Mouse (Mus musculus) cerebellum, adult 8-10 months (tissue): Measurements from ENCODE around the gene Bcar3.
A peak's percentile ranks its signal among the peaks of the same experiment; 100 is the strongest.
"Not testable (repeated sequence)": the region's sequence is repeated elsewhere in the genome, so short reads cannot be mapped to it uniquely, and the experiment has no call there.

ENCODE experiments used
- DNase-seq: peaks from one replicate; pipeline ENCODE4 v3.0.0; 2022

Gene Bcar3

DNA sequence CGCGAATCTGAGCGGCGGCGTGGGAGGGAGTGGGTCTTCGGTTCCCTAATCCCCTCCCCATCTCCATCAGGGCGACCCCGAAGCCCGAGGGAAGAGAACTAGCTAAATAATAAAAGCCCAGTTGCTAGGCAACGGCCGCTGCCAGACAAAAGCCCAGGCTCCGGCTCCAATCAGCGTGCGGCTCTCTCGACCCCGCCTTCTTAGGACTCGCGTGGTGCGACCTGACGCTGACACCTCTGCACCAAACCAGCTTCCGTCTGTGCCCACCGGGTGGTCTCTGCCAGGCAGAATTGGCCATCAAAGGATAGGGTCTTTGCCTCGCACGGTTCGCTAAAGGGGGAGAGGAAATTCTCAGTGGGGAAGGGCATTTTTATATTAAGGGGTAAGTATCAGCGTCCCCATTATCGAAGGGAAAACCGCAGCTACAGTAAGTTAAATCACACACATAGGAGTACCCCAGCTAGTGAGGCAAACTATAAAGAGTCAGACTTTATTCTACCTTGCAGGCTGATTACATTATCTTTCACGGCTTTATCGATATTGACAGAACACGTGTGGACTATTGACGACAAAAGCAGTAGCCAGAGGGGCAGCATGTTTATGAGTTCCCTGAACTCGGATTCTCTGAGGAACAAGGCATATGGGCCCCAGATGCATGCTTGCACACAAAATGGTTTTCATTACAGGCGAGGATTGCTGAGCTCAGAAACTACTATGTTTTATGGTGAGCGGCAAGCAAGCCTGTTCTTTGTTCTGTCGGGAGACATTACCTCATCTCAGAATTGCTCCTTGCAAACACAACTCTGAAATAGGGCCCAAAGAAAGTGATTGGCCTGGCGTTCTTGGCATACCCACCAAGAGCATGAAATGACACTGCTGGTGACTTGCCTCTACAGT, at the start of gene Bcar3:
Gene Bcar3 (plus strand): TSS at position 183 of the 897 bp plus-strand sequence.
- DNase-seq, result peak; percentile 89

DNA sequence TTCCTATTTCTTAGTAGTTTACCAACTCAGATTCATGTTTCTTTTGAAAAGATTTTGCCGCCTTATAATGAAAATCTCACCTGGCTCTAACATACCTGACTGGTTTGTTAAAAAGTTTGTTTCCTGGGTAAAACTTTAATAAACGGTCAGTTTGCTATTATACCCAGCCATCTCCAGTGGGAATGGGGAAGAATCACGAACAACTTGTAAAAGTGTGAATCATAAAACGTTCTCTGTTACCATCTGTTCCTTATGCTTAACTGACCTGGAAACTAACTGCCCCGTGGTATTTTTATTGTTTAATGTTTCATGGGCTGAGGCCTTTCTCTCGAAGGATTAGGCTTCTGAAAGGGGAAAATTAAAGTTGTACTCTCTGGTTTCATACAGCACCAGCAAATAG, 49.2 kb upstream of the Bcar3 start:
- DNase-seq, result no peak

DNA sequence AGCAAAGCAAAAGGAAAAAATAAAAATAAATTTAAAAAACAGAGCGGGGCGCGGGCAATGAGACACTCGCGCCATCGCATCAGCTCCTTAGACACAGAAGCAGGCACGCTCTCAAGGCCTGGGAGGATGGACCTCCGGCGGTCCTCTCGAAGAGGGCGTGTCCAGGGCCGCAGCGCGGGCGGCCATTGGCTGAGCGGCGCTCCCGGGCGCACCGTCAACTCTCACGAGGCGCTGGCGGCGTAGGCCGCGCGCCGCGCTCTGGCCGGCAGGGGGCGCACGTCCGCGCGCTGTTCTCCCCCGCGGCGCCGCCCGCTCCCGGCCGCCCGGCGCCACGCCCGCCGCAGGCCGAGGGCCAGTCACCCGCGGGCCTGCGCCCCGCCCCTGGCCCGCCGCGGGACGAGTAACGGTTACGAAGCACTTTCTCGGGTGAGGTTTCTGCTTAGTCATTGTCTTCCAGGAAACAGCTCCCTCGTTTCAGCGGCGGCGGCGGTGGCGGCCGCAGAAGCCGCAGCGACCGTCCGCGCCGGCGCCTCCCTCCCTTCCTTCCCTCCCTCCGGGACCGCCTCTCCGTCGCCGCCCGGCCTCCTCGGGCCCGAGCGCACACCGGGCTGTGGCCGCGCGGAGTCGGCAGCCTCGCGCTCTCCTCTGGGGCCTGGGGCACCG, 48.6 kb upstream of the Bcar3 start, which contains the start of gene Gclm:
Gene Gclm (plus strand): TSS at position 343 of the 663 bp plus-strand sequence.
- DNase-seq, result peak; percentile 91

DNA sequence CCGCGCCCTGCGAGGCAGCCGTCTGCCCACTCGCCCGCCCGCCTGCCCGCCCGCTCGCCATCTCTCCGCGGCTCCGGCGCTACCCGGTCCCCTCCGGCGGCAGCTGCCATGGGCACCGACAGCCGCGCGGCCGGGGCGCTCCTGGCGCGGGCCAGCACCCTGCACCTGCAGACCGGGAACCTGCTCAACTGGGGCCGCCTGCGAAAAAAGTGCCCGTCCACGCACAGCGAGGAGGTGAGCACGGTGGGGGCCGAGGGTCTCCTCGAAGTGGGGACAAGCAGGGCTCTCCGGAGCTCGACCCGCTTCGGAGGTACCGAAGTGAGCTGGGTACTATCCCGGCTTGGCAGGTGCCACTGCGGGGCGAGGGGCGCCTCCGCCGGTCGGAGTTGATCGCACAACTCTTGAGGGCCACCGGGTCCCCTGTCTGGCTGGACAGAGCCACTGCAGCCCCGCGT, 48.0 kb upstream of the Bcar3 start:
- DNase-seq, result peak; percentile 65

DNA sequence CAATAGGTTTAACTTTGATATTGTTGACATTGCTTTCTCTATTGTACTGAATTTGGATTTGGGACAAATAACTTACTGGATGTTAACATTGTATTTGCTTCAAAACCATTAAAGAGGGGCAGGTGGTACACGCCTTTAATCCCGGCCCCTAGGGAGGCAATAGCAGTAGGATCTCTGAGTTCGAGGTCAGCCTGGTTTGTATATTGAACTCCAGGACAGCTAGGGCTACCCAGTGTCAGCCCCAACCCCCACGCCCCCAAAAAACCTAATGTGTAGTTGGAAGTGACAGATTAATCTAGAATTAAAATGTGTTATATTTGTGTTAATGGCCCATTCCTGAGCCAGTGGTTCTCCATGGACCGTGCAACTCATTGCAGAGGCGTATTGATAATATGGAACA, 47.5 kb upstream of the Bcar3 start:
- no peak for DNase-seq

DNA sequence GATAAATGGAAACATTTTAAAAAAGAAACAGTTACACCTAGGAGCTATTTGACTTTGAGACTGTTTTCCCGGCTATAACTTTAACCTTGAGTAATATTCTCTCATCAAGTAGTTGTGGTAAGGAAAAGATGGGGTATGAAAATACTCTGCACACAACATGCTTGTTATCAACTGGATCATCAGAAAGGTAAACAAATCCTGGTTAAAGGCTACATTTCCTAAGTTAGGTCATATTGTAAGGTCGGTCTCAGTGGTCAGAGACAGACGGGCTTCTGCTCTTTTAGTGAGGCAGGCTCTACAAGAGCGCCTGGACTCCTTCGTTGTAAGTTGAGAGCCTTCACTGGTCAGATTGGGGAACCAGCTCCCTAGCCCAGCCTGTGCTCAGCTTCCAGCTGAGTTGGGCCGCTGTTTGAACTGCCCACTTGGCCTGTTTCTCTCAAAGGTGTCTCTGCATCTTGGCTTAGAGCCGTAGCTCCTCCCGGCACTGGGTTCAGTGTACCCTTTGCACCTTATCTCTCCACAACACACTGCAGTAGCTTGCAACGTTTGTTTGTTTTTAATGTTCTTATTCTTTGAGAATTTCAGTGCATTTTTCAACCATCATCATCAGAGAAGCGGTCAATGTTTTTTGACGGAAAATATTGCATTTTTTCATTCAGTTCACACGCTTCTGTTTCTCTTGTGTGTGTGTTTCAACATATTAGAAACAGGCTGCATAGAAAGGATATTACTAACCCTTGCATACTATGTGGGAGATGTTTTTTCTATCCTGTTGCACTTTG, 46.8 kb upstream of the Bcar3 start:
- DNase-seq, result no peak

DNA sequence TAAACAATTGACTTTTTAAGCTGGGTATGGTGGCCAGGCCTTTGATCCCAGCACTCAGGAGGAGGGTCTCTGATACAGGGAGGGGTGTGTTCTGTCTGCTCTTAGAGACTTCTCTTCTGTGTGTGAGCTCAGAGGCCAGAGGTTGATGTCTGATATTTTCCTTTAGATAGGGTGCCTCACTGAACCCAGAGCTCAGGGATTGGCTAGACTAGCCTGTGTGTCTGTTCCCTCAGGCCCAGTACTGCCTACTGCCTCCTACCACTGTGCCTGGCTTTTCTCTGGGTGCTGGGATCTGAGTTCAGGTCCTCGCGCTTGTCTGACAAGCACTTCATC, 46.2 kb upstream of the Bcar3 start:
- no peak for DNase-seq

DNA sequence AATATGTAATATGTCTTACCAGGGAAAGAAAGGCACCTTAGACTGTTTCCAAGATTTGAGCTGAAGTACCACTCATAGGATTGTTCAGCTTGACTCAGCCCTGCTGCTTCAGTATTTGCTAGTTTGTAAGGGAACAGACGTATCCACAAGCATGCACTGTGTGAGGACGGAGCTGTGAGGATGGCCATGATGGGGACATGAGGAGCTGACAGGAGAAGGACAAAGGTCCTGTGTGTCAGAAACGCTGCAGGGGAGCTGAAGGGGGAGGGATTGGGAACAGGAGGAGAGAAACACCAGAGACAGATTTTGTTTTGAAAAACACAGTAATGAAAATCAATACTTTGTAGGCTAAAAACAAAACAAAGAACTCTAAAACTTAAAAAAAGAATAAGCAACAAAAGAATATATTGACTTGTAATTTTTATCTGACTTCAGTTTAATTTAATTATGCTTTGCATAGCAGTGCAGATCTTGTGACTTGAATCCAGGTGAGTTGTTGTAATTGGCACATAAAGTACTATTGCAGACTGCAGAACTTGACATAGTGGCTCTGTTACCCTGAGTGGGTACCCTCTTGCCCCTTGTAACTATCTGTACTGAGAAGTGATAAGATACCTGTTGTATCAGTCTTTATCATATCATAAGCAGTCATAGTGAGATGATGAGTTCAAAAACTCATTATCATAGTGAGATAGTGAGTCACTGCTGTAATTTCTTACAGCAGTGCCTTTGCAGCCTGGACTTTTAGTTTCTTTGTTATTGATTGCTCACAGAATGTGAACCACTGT, 41.3 kb upstream of the Bcar3 start:
- no peak for DNase-seq

DNA sequence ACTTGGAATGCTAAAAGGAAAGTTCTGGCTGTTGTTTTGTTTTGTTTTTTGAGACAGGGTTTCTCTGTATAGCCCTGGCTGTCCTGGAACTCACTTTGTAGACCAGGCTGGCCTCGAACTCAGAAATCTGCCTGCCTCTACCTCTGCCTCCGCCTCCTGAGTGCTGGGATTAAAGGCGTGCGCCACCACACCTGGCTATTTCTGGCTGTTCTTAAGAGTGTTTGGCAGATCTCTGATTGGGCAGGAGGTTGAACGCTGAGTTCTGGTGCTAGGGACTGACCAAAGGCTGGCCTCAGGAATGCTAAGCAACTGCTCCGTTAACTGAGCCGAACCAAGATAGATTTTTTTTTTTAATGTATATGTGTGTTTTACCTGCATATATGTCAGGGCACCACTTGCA, 39.9 kb upstream of the Bcar3 start:
- not testable (repeated sequence) for DNase-seq

DNA sequence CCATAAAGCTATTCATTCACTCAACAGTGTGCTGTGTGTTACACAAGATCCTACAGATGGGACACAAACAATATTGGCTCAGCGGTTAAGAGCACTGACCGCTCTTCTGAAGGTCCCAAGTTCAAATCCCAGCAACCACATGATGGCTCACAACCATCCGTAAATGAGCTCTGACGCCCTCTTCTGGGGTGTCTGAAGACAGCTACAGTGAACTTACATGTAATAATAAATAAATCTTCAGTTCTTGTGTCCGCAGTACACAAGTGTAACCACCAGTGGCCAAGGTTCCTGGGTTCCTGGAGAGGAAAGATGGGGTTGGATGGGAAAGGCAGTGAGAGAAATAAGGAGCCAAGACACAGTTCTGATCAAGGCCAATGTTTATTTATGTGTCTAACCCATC, 23.9 kb upstream of the Bcar3 start:
- DNase-seq, result no peak

DNA sequence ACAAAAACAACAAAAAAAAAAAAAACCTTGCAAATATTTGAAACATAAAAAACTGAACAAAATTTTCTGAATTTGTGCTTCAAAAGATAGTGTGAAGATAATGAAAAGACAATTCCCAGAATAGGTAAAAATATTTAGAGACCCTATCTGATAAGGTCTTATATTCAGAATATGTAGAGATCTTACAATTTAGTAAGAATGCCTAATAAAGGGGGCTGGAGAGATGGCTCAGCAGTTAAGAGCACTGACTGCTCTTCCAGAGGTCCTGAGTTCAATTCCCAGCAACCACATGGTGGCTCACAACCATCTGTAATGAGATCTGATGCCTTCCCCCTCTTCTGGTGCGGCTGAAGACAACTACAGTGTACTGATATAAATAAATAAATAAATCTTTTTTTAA, 21.4 kb upstream of the Bcar3 start:
- not testable (repeated sequence) for DNase-seq

DNA sequence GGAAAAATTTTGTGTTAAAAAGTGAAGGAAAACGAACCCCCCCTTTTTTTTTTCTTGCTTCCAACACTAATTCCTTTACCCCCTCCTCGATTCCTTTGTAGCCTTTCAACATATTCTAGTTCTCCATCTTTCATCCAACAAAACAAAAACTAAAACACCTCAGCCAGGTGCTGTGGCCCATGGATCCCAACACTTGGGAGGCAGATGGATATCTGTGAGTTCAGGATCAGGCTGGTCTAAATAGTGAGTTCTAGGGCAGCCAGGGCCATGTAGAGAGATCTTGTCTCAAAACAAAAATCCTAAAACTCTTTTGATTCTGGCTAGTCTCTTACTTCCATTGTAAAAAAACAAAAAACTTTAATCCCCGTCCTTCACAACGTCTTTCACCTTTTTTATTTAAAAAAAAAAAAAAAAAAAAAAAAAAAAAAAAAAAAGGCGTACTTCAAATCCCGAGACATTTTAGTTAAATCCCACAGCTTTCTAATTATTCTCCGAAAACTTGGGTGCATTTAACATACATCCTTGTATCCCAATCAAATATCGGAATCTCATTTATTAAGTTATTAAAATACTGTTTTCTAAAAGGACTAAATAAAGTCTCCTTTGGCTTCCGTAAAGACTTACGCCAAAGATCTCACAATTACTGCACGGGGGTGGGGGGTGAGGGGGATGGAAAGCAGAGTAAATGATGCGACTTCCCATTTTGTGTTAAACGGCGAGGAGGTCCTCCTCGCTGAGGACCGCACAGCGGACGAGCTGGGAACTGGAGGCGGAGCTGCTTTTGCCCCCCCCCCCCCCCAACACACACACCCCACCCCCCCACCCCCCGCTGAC, 20.3 kb upstream of the Bcar3 start:
- no peak for DNase-seq

DNA sequence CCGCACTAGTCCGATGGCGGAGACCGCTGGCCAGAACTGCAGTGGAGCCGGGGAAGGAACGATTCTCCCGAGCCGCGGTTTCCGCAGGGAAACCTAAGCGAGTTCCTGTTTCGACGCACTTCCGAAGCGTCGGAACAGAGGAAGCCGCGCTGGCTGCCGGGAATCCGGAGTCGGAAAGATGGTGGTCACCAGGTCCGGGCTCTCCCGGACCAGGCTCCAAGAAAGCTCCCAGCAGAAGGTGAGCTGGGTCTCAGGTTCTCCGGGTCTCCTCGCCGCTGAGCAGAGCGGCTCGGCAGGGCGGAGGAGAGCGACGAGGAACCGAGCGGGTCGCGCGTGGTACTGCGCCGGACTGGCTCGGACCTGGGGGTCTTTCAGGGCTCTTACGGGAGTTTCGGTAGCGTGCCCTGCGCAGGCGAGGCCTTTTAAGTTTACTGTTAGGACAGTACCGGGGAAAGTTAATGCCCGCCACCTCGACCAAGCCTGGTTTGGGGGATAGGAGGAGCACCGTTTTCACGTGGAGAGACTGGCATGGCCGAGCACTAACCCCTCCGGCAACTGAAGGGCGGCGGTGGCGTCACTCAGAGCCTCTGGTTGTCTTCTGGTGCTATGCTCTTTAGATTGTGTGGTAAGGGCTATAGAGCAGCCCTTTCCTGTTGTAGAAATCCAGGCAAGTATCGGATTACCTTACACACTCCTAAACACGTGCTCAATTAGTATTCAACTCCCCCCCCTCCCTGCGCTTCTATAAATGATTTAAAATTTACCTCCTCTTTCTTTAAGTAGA, 19.5 kb upstream of the Bcar3 start, which contains the start of gene Dnttip2:
Gene Dnttip2 (plus strand): TSS at position 148 of the 784 bp plus-strand sequence.
- peak; percentile 90 for DNase-seq

DNA sequence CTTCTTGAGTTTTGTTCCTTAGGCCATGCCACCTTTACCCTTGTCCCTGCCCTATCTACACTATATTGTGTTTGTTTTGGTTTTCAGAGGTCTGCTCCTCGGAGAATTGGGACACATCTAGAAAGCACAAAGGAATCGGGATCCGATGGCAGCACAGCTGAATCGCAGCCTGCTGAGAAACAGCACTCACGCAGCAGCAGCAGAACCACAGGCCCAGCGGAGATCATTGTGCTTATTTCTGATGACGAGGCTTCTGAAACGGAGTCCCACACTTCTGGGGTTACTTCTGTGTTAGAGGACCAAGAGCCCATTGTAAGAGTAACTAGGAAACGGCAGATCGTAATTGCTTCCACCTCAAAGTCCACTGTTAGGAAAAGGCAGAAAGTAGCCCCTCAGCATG, 18.8 kb upstream of the Bcar3 start:
- DNase-seq, result no peak

DNA sequence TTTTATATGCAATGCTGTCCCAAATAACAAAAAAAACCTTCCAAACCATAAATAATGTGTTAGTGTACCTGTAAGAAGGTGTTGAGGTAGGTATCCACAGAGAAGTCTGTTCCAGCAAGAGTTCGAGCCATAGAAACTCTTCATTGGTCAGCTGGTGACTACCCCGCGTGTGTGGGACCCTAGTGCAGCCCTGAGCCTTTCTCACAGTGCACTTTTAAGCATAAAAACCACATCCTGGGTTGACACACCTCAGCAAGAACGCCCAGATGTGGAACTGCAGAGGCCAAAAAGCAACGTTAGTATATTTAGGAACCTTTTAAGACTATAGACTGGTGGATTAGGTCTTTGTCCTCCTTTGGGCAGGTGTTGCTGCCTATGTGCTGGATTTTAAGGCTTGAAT, 6.7 kb upstream of the Bcar3 start:
- DNase-seq, result no peak

DNA sequence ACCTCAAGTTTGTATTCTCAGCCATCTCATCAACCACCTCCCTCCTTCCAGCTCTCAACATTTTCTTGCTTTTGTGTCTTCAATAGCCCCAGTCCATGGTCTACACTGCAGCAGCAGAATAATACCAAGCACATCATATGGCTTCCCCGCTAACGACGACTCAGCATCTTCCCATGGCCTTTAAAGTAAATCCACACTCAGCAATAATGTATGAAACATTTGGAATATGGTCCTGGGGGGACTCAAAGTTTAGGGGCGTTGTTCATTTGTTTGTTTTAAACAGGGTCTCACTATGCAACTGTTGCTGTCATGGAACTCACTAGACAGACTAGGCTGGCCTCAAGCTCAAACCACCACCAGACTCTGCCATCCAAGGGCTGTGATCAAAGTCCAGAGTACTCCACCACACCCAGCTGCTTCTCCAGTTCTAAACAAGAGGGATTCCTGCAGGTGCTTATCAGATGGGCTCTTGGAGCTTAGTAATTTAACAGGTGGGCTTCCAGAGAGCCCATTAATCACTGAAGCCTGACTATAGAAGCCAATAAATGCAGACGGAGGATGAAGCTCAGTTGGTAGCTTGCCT, 5.2 kb upstream of the Bcar3 start:
- no peak for DNase-seq

DNA sequence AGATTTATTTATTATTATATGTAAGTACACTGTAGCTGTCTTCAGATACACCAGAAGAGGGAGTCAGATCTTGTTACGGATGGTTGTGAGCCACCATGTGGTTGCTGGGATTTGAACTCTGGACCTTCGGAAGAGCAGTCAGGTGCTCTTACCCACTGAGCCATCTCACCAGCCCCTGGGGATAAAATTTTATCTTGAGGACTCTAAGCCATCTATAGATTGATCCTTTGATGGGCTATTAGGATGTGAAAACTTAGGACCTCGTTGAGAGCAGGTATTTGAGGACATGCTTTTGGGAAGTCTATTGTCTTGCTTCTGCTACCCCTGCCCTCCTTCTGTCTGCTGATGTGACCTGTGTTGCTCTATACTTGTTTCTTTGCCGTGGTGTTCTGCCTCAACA, 4.6 kb upstream of the Bcar3 start:
- not testable (repeated sequence) for DNase-seq

DNA sequence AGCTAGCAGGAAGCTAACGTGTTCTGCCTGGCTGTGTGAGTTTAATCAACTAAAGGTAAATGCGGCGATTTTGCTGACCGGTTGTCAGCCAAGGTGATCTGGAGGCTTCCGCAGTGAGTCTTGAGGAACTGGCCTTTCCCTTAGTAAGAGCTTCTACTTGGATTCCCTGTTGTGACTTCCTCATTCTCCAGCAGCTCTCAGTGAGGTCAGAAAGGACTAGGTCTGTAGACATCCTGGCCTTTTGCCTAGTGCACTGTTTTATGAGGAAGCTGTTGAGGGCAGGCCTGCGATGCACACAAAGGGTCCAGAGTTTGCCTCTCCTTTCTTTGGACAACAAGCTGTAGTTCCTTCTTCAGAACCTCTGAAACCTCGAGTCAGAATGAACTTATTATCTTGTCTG, 3.2 kb upstream of the Bcar3 start:
- DNase-seq, result no peak

DNA sequence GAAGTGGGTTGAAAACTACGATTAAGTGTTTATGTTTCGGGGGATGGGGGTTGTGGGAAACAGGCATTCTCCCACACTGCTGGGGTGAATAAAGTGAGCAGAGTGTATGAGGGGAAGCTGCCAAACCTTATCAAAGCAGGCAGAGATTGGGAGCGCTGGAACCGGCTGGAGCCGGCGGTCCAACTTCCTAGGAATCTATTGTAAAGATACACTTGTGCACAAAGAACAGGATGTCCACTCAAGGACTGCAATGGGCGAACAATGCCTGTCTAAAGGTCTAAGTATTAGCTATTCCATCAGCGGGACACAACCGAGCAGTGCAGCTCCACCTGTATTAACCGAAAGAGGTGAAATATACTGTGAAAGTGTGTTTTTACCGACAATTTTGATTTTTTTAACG, 2.1 kb upstream of the Bcar3 start:
- DNase-seq, result no peak
